Mouse (Mus musculus): Measurements from ENCODE around the gene Mpped2.

GRCm38 (mm10) chr2:106829420-106829819, 136.4 kb downstream of the Mpped2 start:
- no peak for TF ChIP-seq POLR2A (IDR thresholded peaks at IDR 0.05; ENCODE audit: insufficient read length, low read depth)
- no peak for TF ChIP-seq MAX (IDR thresholded peaks at IDR 0.05; ENCODE audit: low read depth)
- no peak for TF ChIP-seq E2F4 (IDR thresholded peaks at IDR 0.05; ENCODE audit: insufficient read depth)
- no peak for TF ChIP-seq POLR2AphosphoS2 (IDR thresholded peaks at IDR 0.05; ENCODE audit: insufficient read length, low read depth)
- TF ChIP-seq MYOD1 (IDR thresholded peaks at IDR 0.05; ENCODE audit: control insufficient read depth in 1 of 3, insufficient read length in 2 of 3, low read depth in 2 of 3): no peak
- TF ChIP-seq TCF12 (IDR thresholded peaks at IDR 0.05; ENCODE audit: insufficient read depth, poor library complexity, severe bottlenecking): no peak

Measured in myocyte (in vitro differentiated cells).